Mouse (Mus musculus): ENCODE results near the gene Pafah2. TPM values are rescaled to one million over a fixed set of nuclear protein-coding genes. Genes with fewer than 3 reads are reported as not detected.

The Pafah2 gene
- polyA plus RNA-seq (2021; fragmentation: Nextera tagmentation) = 3.2 and 3.3 TPM in 2 replicates
- long read RNA-seq, experiment 1, transcript Pafah2-201 (11 exons, 2,248 nt) = major isoform, 5 of 18 reads
- long read RNA-seq, experiment 1, partial matches to known transcripts = 1 of 18 reads
- long read RNA-seq, experiment 1, other reads (novel, unspliced or antisense) = 12 of 18 reads
- long read RNA-seq, experiment 2, partial matches to known transcripts = 0 of 7 reads
- long read RNA-seq, experiment 2, other reads (novel, unspliced or antisense) = 7 of 7 reads

GRCm38 (mm10) chr4:134395977-134396825 lies at the start of gene Pafah2:
Gene Pafah2 (plus strand): TSS chr4:134396320.

GRCm38 (mm10) chr4:134383750-134384149 lies 12.4 kb upstream of the Pafah2 start, which contains the start of gene Extl1:
Gene Extl1 (minus strand): TSS chr4:134383850.

GRCm38 (mm10) chr4:134468215-134468575 lies 72.1 kb downstream of the Pafah2 start, which contains the start of gene Stmn1:
Gene Stmn1 (plus strand): TSS chr4:134468320.

Other genes starting within 250 kb of the Pafah2 start
- 12.4 and 12.5 TPM in 2 replicates for gene Cep85, start 209.2 kb upstream of the Pafah2 start, polyA plus RNA-seq (2021; fragmentation: Nextera tagmentation)
- gene Gm7534, start 193.3 kb upstream of the Pafah2 start, polyA plus RNA-seq (2021; fragmentation: Nextera tagmentation) = not detected in 2 replicates
- gene Catsper4, start 168.9 kb upstream of the Pafah2 start, polyA plus RNA-seq (2021; fragmentation: Nextera tagmentation) = not detected in 2 replicates
- 0.21 TPM in 1 of 2 replicates, not detected in the other for gene Cnksr1, start 157.9 kb upstream of the Pafah2 start, polyA plus RNA-seq (2021; fragmentation: Nextera tagmentation)
- 0.45 and 0.63 TPM in 2 replicates for gene E130218I03Rik, start 152.7 kb upstream of the Pafah2 start, polyA plus RNA-seq (2021; fragmentation: Nextera tagmentation)
- 16.6 and 17.3 TPM in 2 replicates for gene Zfp593, start 150.7 kb upstream of the Pafah2 start, polyA plus RNA-seq (2021; fragmentation: Nextera tagmentation)
- gene Gm30191, start 149.4 kb upstream of the Pafah2 start, polyA plus RNA-seq (2021; fragmentation: Nextera tagmentation) = not detected in 2 replicates
- 5.0 and 6.2 TPM in 2 replicates for gene Grrp1, start 142.2 kb upstream of the Pafah2 start, polyA plus RNA-seq (2021; fragmentation: Nextera tagmentation)
- gene Pdik1l, start 108.4 kb upstream of the Pafah2 start, polyA plus RNA-seq (2021; fragmentation: Nextera tagmentation) = 8.8 and 12.5 TPM in 2 replicates
- gene Trim63, start 81.2 kb upstream of the Pafah2 start, polyA plus RNA-seq (2021; fragmentation: Nextera tagmentation) = 0.15 TPM in 1 of 2 replicates, not detected in the other
- 0.53 and 0.59 TPM in 2 replicates for gene Slc30a2, start 53.1 kb upstream of the Pafah2 start, polyA plus RNA-seq (2021; fragmentation: Nextera tagmentation)
- gene Extl1, start 12.5 kb upstream of the Pafah2 start, polyA plus RNA-seq (2021; fragmentation: Nextera tagmentation) = 23.0 and 23.2 TPM in 2 replicates
- 571 and 612 TPM in 2 replicates for gene Stmn1, start 72.0 kb downstream of the Pafah2 start, polyA plus RNA-seq (2021; fragmentation: Nextera tagmentation)
- 25.9 and 38.3 TPM in 2 replicates for gene Paqr7, start 100.4 kb downstream of the Pafah2 start, polyA plus RNA-seq (2021; fragmentation: Nextera tagmentation)
- gene Aunip, start 114.7 kb downstream of the Pafah2 start, polyA plus RNA-seq (2021; fragmentation: Nextera tagmentation) = 0.09 TPM in 1 of 2 replicates, not detected in the other
- gene Mtfr1l, start 139.1 kb downstream of the Pafah2 start, polyA plus RNA-seq (2021; fragmentation: Nextera tagmentation) = 79.4 and 93.2 TPM in 2 replicates
- 2.4 and 11.4 TPM in 2 replicates for gene Selenon, start 155.8 kb downstream of the Pafah2 start, polyA plus RNA-seq (2021; fragmentation: Nextera tagmentation)

All from left cerebral cortex, adult 6 months (tissue).